Mouse (Mus musculus) embryonic facial prominence, embryonic 15.5 days (tissue): ENCODE data around the gene Rbms3. TPM values are rescaled to one million over a fixed set of nuclear protein-coding genes. Genes with fewer than 3 reads are reported as not detected.
A peak's percentile ranks its signal among the peaks of the same experiment; 100 is the strongest.

Source experiments
- ATAC-seq: fragments of 200-750 bp; cut with Nextera tagmentation; 2 replicates; pipeline ENCODE4 v1.8.0; 2017; ENCODE audit warnings: low read depth, moderate TSS enrichment; ENCODE audit not compliant: insufficient number of reproducible peaks, low FRiP score, low TSS enrichment
- H3K27ac ChIP-seq: fragments of 300-500 bp; sonication (generic); replicated peaks from 2 replicates; pipeline ENCODE4 v1.5.1; 2015; ENCODE audit warnings: mild to moderate bottlenecking, inconsistent platforms
- H3K27me3 ChIP-seq: fragments of 300-500 bp; sonication (generic); 2 replicates; pipeline ENCODE4 v1.6.1; 2015; ENCODE audit warnings: inconsistent platforms
- H3K36me3 ChIP-seq: fragments of 300-500 bp; sonication (generic); 2 replicates; pipeline ENCODE4 v1.6.1; 2015; ENCODE audit warnings: mild to moderate bottlenecking, inconsistent platforms
- H3K4me1 ChIP-seq: fragments of 300-500 bp; sonication (generic); 2 replicates; pipeline ENCODE4 v1.6.1; 2015; ENCODE audit warnings: inconsistent platforms
- H3K4me2 ChIP-seq: fragments of 300-500 bp; sonication (generic); replicated peaks from 2 replicates; pipeline ENCODE4 v1.6.1; 2015; ENCODE audit warnings: mild to moderate bottlenecking, inconsistent platforms
- H3K4me3 ChIP-seq: fragments of 300-500 bp; sonication (generic); replicated peaks from 2 replicates; pipeline ENCODE4 v1.5.1; 2015; ENCODE audit warnings: mild to moderate bottlenecking, inconsistent platforms
- H3K9ac ChIP-seq: fragments of 300-500 bp; sonication (generic); 2 replicates; pipeline ENCODE4 v1.6.1; 2015; ENCODE audit warnings: inconsistent platforms
- H3K9me3 ChIP-seq: fragments of 300-500 bp; sonication (generic); replicated peaks from 2 replicates; pipeline ENCODE4 v1.6.1; 2016; ENCODE audit warnings: inconsistent platforms
- WGBS: fragments of 180-500 bp; shearing (Covaris S2); methylation state at CpG from one replicate; pipeline ENCODE4 v1.1.7; 2015; 5-methylcytosine and 5-hydroxymethylcytosine counted together
- polyA plus RNA-seq: library from polyadenylated mRNA; unstranded; fragments of >200 nt; fragmentation: Nextera tagmentation; extraction: Ambion mirVana; gene quantifications from 2 replicates; pipeline ENCODE4 v1.2.1, GENCODE M21; 2015

The Rbms3 gene
- polyA plus RNA-seq, 1 experiment from 2014 or later = 84.3 TPM

DNA sequence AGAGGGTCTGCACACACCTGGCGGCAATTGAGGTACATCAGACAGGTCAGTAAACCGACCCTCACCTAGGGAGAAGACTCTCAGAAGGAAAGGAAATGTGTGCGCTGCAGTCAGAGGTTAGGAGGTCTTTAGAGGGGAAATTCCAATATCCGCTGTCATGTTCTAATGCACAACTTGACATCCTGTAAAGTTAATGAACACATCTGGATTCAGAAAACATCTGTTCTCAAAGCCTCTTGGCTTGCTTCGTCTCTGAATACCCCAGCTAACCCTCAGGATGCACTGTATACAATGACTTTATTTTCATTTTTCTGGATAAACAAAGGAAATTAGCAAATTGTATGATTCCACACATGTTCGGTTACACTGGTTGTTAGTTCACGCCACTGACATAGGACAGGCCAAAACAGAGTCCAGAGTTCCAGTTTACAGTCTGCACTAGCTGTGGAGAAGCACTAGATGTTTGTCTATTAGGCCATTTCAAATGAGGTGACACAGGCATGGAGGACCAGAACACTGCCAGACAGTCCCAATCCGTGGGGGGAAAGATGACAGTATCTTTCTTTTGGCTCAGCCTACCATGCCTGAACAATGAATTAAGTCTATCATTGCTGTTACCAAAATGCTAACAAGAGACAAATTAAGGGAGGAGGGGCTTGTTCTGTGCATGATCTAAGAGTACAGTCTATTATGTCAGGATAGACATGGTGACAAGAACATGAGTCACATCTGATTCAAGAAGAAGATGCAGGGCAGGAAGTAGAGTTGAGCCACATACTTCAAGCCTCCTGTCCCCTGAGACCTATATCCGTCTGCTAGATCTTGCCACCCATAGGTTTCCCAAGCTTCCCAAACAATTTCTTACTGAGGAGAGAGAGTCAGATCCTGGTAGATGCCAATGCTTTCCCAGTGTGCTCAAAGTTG, 538.2 kb downstream of the Rbms3 start:
- ATAC-seq = no peak
- Histone ChIP-seq H3K4me1 (peaks cover 40% of the 10 kb centered on the region), H3K9ac (no peak overlapping the region), H3K36me3 (no peaks in the 10 kb centered on the region), H3K27ac (0 out of 2 replicates have a peak overlapping the region, but pooled peaks have one; percentile 17), H3K9me3 (no peaks in the 10 kb centered on the region), H3K4me2 (no peak overlapping the region), H3K27me3 (no peaks in the 10 kb centered on the region), H3K4me3 (no peak overlapping the region)
- 53% methylated on average over 9 of the region's 9 CpGs for WGBS

DNA sequence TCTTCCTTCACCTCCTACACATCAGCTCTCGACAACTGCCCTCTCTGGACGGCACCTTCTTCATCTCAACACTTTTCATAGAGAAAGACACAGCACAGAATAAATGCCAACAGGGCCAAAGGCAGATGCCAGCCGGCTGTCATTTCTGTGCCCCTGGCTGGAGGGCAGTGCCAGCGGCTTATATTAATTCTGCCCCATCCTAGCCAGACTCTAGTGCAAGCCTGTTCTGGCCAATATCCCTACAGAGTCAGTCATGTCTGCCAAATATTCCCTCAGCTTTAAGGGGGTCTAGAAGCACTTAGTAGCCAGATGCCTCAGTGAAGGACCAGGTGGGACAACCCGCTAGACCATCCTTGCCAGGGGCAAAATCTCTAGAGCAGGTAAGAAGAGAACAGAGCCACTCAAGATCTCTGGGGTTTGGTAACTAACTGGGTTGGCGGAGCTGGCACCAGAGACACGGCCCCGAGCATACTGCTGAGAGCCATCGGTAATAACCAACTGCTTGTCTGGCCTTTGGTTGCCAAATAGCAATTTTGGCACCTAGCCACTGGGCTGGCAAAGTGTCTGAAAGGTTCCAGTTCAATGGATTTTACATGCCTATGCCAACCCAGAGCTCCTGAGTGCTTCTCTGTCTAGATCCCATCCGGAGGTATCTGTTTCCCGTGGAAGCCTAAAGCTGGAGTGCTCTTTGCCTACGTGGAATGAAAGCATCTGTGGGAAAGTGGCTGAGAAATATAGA, 540.1 kb downstream of the Rbms3 start:
- Histone ChIP-seq H3K27ac (no peak overlapping the region), H3K4me1 (peaks cover 36% of the 10 kb centered on the region), H3K9ac (no peak overlapping the region), H3K4me3 (no peak overlapping the region), H3K9me3 (no peaks in the 10 kb centered on the region), H3K36me3 (no peaks in the 10 kb centered on the region), H3K4me2 (no peak overlapping the region), H3K27me3 (no peaks in the 10 kb centered on the region)
- 84% methylated on average over 12 of the region's 12 CpGs for WGBS
- ATAC-seq = no peak

DNA sequence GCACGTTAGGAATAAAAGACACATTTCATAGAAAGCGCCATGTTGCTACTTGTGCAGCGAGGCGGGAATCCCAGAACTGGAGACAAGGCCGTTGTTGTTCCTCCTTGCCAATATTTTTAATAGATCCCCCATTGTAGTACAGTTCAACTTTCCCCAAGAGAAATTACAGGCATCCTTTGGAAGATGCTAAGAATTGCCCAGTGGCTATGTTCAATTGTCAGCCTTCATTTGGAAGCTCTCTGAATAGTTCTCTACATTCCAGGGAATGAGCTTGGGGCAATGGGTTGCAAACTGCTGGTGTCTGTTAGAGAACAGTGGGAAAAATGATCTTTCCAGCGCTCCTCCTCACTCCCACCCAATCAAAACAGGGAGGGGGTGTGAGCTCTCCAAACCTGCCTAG, 541.4 kb downstream of the Rbms3 start:
- ATAC-seq = no peak

DNA sequence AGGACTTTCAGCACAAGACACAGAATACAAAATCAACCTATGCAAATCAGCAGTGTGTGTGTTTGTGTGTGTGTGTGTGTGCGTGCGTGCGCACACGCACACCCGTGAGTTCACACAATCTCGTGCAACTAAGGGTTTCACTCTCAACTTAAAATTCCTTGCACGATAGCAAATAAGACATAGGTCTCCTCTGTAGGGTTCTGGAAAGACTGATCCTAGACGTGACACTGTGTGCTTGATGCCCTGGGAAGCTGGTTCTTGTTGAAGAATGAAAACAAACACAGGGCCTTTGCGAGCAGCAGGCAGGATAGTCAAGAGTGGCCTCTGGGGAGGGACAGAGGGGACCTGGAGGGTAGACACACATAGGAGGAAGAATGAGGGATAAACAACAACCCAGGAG, 544.0 kb downstream of the Rbms3 start:
- no peaks in the 10 kb centered on the region for H3K27me3 ChIP-seq
- no peak overlapping the region for H3K4me2 ChIP-seq
- no peak for ATAC-seq
- H3K4me3 ChIP-seq = no peak overlapping the region
- WGBS = 87% methylated on average over 9 of the region's 9 CpGs
- H3K36me3 ChIP-seq = no peaks in the 10 kb centered on the region
- peaks cover 23% of the 10 kb centered on the region for H3K4me1 ChIP-seq
- no peak overlapping the region for H3K9ac ChIP-seq
- no peak overlapping the region for H3K27ac ChIP-seq
- no peaks in the 10 kb centered on the region for H3K9me3 ChIP-seq

More for the DNA sequence above, 541.4 kb downstream of the Rbms3 start:
- WGBS = 48% methylated on average over 6 of the region's 6 CpGs
- H3K36me3 ChIP-seq = no peaks in the 10 kb centered on the region
- no peaks in the 10 kb centered on the region for H3K9me3 ChIP-seq
- no peak overlapping the region for H3K4me3 ChIP-seq
- no peaks in the 10 kb centered on the region for H3K27me3 ChIP-seq
- 0 out of 2 replicates have a peak overlapping the region, but pooled peaks have one; percentile 17 for H3K27ac ChIP-seq
- no peak overlapping the region for H3K4me2 ChIP-seq
- no peak overlapping the region for H3K9ac ChIP-seq
- H3K4me1 ChIP-seq = peaks cover 36% of the 10 kb centered on the region

DNA sequence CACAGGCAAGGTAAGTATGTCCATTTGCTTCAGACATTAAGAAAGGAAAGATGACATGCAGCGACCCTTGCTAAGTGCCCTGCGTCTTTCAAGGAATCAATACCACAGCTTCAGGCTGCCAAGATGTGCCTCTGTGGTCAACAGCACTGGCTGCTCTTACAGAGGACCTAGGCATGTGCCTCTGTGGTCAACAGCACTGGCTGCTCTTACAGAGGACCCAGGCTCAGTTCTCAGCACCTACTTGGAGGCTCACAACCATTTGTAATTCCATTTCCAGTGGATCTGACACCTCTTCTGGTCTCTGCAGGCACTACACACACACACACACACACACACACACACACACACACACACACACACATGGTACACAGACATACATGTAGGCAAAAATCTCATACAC, 545.2 kb downstream of the Rbms3 start:
- peaks cover 19% of the 10 kb centered on the region for H3K4me1 ChIP-seq
- no peak overlapping the region for H3K4me3 ChIP-seq
- ATAC-seq = no peak
- no peaks in the 10 kb centered on the region for H3K27me3 ChIP-seq
- no peak overlapping the region for H3K4me2 ChIP-seq
- no peak overlapping the region for H3K27ac ChIP-seq
- WGBS = 98% methylated on average over 2 of the region's 2 CpGs
- H3K36me3 ChIP-seq = no peaks in the 10 kb centered on the region
- H3K9ac ChIP-seq = no peak overlapping the region
- no peaks in the 10 kb centered on the region for H3K9me3 ChIP-seq

DNA sequence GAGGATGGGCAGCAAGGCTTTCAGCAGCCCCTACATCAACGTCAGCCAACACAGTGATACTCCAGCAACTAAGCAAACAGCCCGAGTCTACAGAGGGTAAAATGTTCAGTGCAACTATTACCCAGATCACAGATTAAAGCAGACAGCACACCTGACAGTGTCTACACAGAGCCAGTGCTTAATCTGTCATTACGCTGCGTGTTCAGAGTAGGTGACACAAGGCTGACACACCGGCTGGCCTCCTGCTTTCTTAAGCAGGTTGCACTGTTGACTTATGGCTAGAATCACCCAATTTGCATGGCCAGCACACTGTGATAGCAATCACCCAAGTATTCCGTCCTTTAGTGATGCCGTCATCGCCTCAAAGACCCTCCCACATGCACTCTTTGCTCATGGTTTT, 550.2 kb downstream of the Rbms3 start:
- Histone ChIP-seq H3K27ac (no peak overlapping the region), H3K9me3 (no peaks in the 10 kb centered on the region), H3K27me3 (no peaks in the 10 kb centered on the region), H3K9ac (no peak overlapping the region), H3K4me1 (peaks cover 15% of the 10 kb centered on the region; the same call in 1 of the 2 replicates), H3K4me2 (no peak overlapping the region), H3K4me3 (no peak overlapping the region), H3K36me3 (no peaks in the 10 kb centered on the region)
- no peak for ATAC-seq
- WGBS = 81% methylated on average over 8 of the region's 8 CpGs

DNA sequence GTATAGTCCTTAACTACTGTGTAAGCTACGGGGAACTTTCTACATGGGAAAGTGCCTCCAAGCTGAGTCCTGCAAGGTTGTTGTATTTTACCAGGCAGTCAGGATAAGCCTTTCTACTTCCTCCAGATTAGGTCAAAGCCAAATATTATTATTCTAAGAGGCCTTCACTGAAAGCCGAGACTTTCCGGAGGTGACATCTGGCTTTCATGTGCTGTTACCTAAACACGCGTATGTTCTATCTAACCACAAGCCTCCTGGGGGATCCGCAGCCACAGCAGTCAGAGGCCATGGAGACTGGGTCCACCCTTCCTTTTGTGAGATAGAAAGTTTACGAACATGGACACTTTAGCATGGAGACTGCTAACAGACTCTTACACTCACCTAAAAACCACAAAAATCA, 552.2 kb downstream of the Rbms3 start:
- no peaks in the 10 kb centered on the region for H3K9me3 ChIP-seq
- no peaks in the 10 kb centered on the region for H3K27me3 ChIP-seq
- H3K4me2 ChIP-seq = no peak overlapping the region
- no peak overlapping the region for H3K9ac ChIP-seq
- H3K4me3 ChIP-seq = no peak overlapping the region
- no peak overlapping the region for H3K27ac ChIP-seq
- WGBS = 37% methylated on average over 7 of the region's 7 CpGs
- ATAC-seq = no peak
- H3K36me3 ChIP-seq = no peaks in the 10 kb centered on the region
- H3K4me1 ChIP-seq = peaks cover 27% of the 10 kb centered on the region; the same call in 1 of the 2 replicates

DNA sequence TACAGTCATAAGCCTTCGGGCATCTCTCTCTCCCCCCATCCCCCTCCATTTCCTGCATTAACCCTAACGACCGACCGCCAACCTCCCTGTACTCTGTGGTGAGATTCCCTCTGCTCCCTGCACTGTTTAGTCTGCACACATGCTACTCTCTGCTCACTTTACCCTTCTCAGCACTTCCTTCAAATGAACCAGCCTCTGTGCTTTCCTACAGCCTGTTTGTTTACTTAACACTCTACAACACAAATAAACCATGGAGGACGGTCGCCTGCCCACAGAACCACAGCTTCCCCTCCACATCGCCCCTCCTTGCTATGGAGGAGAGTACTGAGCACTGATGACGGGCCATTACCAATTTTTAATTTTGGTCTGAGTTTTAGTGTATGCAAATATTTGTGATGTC, 552.9 kb downstream of the Rbms3 start:
- no peaks in the 10 kb centered on the region for H3K9me3 ChIP-seq
- H3K4me2 ChIP-seq = no peak overlapping the region
- no peak overlapping the region for H3K4me3 ChIP-seq
- H3K27ac ChIP-seq = no peak overlapping the region
- no peak for ATAC-seq
- no peaks in the 10 kb centered on the region for H3K27me3 ChIP-seq
- H3K36me3 ChIP-seq = no peaks in the 10 kb centered on the region
- 58% methylated on average over 8 of the region's 8 CpGs for WGBS
- H3K4me1 ChIP-seq = peaks cover 31% of the 10 kb centered on the region; the same call in 1 of the 2 replicates
- no peak overlapping the region for H3K9ac ChIP-seq

DNA sequence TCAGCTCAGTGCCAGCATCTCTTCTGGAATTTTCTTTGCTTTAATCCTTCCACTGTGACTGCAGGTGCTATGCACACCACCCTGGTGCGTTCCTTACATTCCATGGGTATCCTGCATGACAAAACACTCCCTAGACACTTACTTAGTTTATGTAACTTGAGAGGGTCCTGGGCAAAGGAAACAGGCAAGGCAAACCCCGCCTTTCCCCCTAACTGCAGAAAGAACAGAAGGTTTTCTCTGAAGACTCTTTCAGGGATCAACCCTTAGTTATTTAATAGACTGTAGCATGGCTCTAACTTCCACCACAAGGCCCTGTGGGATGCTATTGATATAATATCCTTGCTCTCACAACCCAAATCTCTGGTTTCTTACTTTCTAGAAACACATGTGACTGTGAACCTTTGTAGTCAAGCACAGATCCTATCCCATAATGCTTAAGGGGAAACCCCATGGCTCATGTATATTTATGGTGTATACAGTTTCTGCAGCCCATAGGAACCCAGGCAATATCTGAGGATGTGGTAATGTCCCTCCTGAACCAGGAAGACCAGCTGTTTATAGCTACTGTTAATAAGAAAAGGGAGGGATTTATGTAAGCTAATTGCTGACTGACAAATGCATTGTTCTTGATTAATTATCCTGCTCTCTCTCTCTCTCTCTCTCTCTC, 557.1 kb downstream of the Rbms3 start:
- Histone ChIP-seq H3K4me1 (peaks cover 23% of the 10 kb centered on the region; the same call in 1 of the 2 replicates), H3K4me2 (no peak overlapping the region), H3K27ac (peak overlapping the region; percentile 67), H3K9ac (no peak overlapping the region), H3K36me3 (no peaks in the 10 kb centered on the region), H3K27me3 (no peaks in the 10 kb centered on the region), H3K9me3 (no peaks in the 10 kb centered on the region), H3K4me3 (no peak overlapping the region)
- 15% methylated on average over 2 of the region's 2 CpGs for WGBS
- ATAC-seq = peak; percentile 61

DNA sequence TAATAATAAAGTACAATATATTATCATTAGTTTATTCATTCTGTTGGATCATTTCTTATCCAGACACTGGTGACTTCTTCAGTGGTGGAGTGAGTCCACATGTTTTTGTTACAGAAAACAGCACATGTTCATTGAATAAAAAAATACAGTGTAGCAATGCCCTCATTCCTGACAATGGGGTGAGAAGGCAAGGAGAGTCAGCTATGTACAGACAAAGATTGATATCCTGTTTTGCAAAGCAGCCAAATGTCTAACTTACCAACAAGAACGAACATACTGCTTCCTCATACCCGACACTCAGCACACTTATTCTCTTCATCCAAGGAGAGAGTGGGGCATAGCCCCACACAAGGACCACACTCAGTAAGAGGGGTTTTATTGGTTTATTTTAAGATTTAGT, 559.1 kb downstream of the Rbms3 start:
- Histone ChIP-seq H3K27ac (no peak overlapping the region), H3K9me3 (no peaks in the 10 kb centered on the region), H3K27me3 (no peaks in the 10 kb centered on the region), H3K4me3 (no peak overlapping the region), H3K9ac (no peak overlapping the region), H3K4me1 (peaks cover 17% of the 10 kb centered on the region; the same call in 1 of the 2 replicates), H3K4me2 (no peak overlapping the region), H3K36me3 (peaks cover 8% of the 10 kb centered on the region; the same call in 1 of the 2 replicates)
- ATAC-seq = no peak
- WGBS = 79% methylated on average over 2 of the region's 2 CpGs

DNA sequence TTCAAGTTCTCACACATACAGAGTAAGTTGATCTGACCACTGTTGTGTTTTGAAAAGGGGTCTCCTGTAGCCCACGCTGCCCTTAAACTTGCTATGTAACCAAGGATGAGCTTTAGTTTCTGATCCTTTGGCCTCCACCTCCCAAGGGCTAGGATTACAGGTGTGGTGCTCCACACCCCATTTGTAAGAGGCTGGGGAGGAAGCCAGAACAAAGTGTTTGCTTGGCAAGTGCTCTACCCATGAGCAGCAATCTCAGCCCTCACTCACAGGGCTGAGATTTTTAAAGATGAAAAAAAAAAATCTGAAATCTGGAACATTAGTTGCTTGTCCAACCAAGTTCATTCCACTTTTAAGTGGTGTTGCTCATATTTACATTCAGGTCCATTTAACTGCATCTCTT, 560.5 kb downstream of the Rbms3 start:
- ATAC-seq = no peak
- WGBS = 89% methylated on average over 1 of the region's 1 CpGs
- H3K4me1 ChIP-seq = peaks cover 17% of the 10 kb centered on the region; the same call in 1 of the 2 replicates
- no peak overlapping the region for H3K4me2 ChIP-seq
- H3K4me3 ChIP-seq = no peak overlapping the region
- peaks cover 8% of the 10 kb centered on the region; the same call in 1 of the 2 replicates for H3K36me3 ChIP-seq
- no peaks in the 10 kb centered on the region for H3K27me3 ChIP-seq
- no peak overlapping the region for H3K27ac ChIP-seq
- no peak overlapping the region for H3K9ac ChIP-seq
- no peaks in the 10 kb centered on the region for H3K9me3 ChIP-seq
